Mouse (Mus musculus) small intestine, adult 2 months (tissue): ENCODE results near the gene Gm853.

Experiments
- CTCF ChIP-seq: fragments of 200-500 bp; IDR thresholded peaks from 2 replicates; pipeline ENCODE4 v1.5.1; 2012; ENCODE audit warnings: low read depth, mild to moderate bottlenecking, control low read depth, inconsistent platforms, low read length, moderate library complexity, mixed read lengths; ENCODE audit not compliant: insufficient replicate concordance, insufficient read length; ENCODE audit errors: extremely low read depth
- POLR2A ChIP-seq: fragments of 200-500 bp; IDR thresholded peaks from 2 replicates; pipeline ENCODE4 v1.6.1; 2012; ENCODE audit warnings: low read depth, mild to moderate bottlenecking, control low read depth, inconsistent platforms, low read length, moderate library complexity

DNA sequence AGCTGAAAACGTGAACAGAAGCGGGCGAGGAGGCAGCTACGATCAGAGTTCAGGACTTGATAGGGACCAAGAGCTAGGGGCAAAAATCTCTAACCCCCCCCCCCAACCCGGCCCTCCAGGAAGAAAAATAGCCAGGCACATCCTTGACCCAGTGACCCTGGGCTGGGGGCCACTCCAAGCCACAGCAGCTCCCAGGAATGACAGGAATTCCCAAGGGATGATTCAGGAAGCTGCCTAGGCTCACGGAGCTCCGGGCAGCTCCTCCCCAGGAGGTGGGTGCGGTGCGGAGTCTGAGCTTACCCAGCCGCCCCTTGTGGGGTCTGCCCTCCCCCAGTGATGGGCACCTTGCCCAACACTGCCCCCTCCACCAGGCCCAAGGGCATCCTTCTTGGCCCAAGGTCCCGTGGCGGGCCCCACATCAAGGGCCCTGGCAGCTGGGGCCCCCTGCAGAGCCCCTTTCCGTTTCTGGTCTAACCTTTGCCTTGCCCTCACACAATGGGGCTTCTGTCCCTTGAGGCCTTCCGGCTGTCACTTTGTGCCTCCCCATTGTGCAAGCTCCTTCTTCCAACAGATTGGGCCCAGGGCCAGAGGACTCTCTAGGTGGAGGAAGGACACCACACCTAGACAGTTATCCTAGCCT lies 47.0 kb downstream of the Gm853 start, which contains the start of gene Tinagl1:
- TF ChIP-seq CTCF (no peak), POLR2A (no peak)
